ENCODE assay signal across 9 mouse cellular contexts in genomic region chrX:134132295-134132694, GRCm38 (mm10). TPM values are rescaled to one million over a fixed set of nuclear protein-coding genes. Genes with fewer than 3 reads are reported as not detected.
DNase-seq lines count a peak whose midpoint lies in the region; ATAC-seq and TF ChIP-seq lines count a peak whose summit lies in the region.
"Had no signal": no experiment of that assay in that cellular context is flagged by ENCODE, and none has a peak within 500 bp of the region (broad histone marks: within the 10 kb centered on the region; RNA-seq: fewer than 3 reads in every experiment).

No protein-coding gene starts in this region.

- TF ChIP-seq POLR2A in cortical plate, adult 2 months (IDR thresholded peaks at IDR 0.05; ENCODE audit: extremely low read depth, insufficient read depth, low read length): no peak

- no peaks in the 10 kb centered on the region for H3K4me1 ChIP-seq in cortical plate, adult 2 months (ENCODE audit: control insufficient read depth, insufficient read depth, low read length)

- no peak overlapping the region for H3K27ac ChIP-seq in cortical plate, adult 2 months (ENCODE audit: insufficient read depth, low read length)

- no peak overlapping the region for H3K4me3 ChIP-seq in cortical plate, adult 2 months (ENCODE audit: insufficient read depth, low read length)

- ATAC-seq in inflammation-experienced regulatory T-cells, adult 6 months: no peak

- peak; percentile 3 to 25 for DNase-seq in heart, postnatal 14 days
- DNase-seq in heart, postnatal 25 days (ENCODE audit: low spot score): no peak
- peak; percentile 10 for DNase-seq in thymus, postnatal 4 days
- DNase-seq in thymus, postnatal 10 days (ENCODE audit: low spot score in 2 of 2): no peak
- peak; percentile 29 for DNase-seq in lung, postnatal 14 days
- no peak for DNase-seq in layer of hippocampus, adult 9-11 months

- intact Hi-C loops in heart, postnatal 14 days (cut with DNase I): loop anchor here (5.0 kb wide), 1 partner anchor 185 kb away; no protein-coding TSS in a partner anchor
- intact Hi-C loops in heart, postnatal 25 days (cut with DNase I): loop anchor here (5.0 to 10.0 kb wide), 2 partner anchors 185 to 223 kb away; no protein-coding TSS in a partner anchor

- TF ChIP-seq CTCF in cortical plate, adult 2 months (IDR thresholded peaks at IDR 0.05; ENCODE audit: extremely low read depth, insufficient read depth, low read length): peak; percentile 49; the same call in 1 of the 2 replicates

RNA-seq across cellular contexts. Expression of gene Xkrx, which starts 29.6 kb away (rescaled TPM):
- 1 to 10 TPM; 1.1 TPM for total RNA-seq in heart, postnatal 14 days (2021)
- total RNA-seq in heart, postnatal 25 days (2021): 1 to 10 TPM in 1 of 2 experiments, under 1 TPM in 1; 0.61 to 1.5 TPM
- polyA plus RNA-seq in cortical plate, adult 2 months (2012; rRNA removed): 1.7 and 2.6 TPM in 2 replicates
- polyA plus RNA-seq in inflammation-experienced regulatory T-cells, adult 6 months (2017; shearing (Covaris generic)): 1 to 10 TPM in 1 of 3 experiments, under 1 TPM in 1, not detected in 1; 0.83 to 1.3 TPM

RNA-seq across cellular contexts. Expression of gene Arl13a, which starts 55.0 kb away (rescaled TPM):
- total RNA-seq in heart, postnatal 14 days (2021): not detected
- total RNA-seq in heart, postnatal 25 days (2021): not detected
- not detected in 2 replicates for polyA plus RNA-seq in cortical plate, adult 2 months (2012; rRNA removed)
- polyA plus RNA-seq in inflammation-experienced regulatory T-cells, adult 6 months (2017; shearing (Covaris generic)): under 1 TPM in 1 of 3 experiments, not detected in 2; 0.19 TPM
- total RNA-seq: layer of hippocampus, postnatal 14 days had no signal

Comparison
In these comparisons a context has a peak if more than half of its experiments do, and no peak if none do; other contexts are left out.
1. DNase-seq: peak in heart, postnatal 14 days (2 of 2), thymus, postnatal 4 days (single experiment) and lung, postnatal 14 days (single experiment); none in heart, postnatal 25 days (single experiment), thymus, postnatal 10 days (0 of 2) and layer of hippocampus, adult 9-11 months (single experiment).